Mouse (Mus musculus): ENCODE measurements at regions not wholly inside any gene's neighbourhood (a gene's known extent, or its start where the extent isn't known, plus 50 kb on each side); places are given as distances from the start of the nearest gene placed in this dataset.

DNA sequence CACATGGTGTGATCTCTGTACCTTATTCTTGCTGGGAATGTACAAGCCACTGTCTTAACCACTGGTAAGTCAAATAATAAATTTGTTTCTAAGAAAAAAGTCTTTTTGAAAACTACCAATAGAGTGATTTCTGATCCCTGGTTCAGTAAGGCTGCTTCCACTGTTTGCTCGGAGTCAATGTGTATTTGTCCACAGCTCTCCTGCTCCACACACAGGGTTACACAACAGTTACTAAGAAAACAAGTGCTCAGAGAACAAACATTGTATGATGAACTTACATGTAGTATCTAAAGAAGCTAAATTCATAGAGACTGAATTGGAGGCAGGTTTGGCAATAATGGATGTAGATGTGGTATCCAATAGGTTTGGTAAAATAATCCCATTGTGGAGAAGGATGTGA, 751.4 kb downstream of the 1700064H15Rik start:
- 98% methylated on average over 1 of the region's 1 CpGs for WGBS
- ATAC-seq (ENCODE audit: insufficient read depth, low FRiP score, low TSS enrichment) (no peak), DNase-seq (ENCODE audit: low spot score) (no peak)
- no peaks in the 10 kb centered on the region for H3K36me3 ChIP-seq (ENCODE audit: control insufficient read depth, insufficient read depth, low read length)
- no peak overlapping the region for H3K4me2 ChIP-seq (ENCODE audit: low read depth)
- H3K27me3 ChIP-seq (ENCODE audit: control insufficient read depth, insufficient read depth, low read length), result no peaks in the 10 kb centered on the region
- no peak overlapping the region for H3K4me3 ChIP-seq (ENCODE audit: low read depth, low read length)
- no peak overlapping the region for H3K9ac ChIP-seq (ENCODE audit: low read length)
- H3K4me1 ChIP-seq (ENCODE audit: control insufficient read depth, insufficient read depth, low read length), result no peaks in the 10 kb centered on the region
- no peaks in the 10 kb centered on the region for H3K9me3 ChIP-seq (ENCODE audit: control insufficient read depth, low read length)
- H3K27ac ChIP-seq (ENCODE audit: low read depth, low read length), result no peak overlapping the region

GRCm38 (mm10) chr3:18877572-18877971, 750.9 kb downstream of the 1700064H15Rik start:
- no peak for DNase-seq (ENCODE audit: low spot score)
- Histone ChIP-seq H3K36me3 (ENCODE audit: control insufficient read depth, insufficient read depth, low read length) (no peaks in the 10 kb centered on the region), H3K9ac (ENCODE audit: low read length) (no peak overlapping the region), H3K27ac (ENCODE audit: low read depth, low read length) (no peak overlapping the region), H3K9me3 (ENCODE audit: control insufficient read depth, low read length) (no peaks in the 10 kb centered on the region), H3K4me1 (ENCODE audit: control insufficient read depth, insufficient read depth, low read length) (no peaks in the 10 kb centered on the region), H3K4me3 (ENCODE audit: low read depth, low read length) (no peak overlapping the region), H3K27me3 (ENCODE audit: control insufficient read depth, insufficient read depth, low read length) (no peaks in the 10 kb centered on the region), H3K4me2 (ENCODE audit: low read depth) (no peak overlapping the region)
- 76% methylated on average over 3 of the region's 3 CpGs for WGBS
- ATAC-seq (ENCODE audit: insufficient read depth, low FRiP score, low TSS enrichment), result no peak

GRCm38 (mm10) chr3:18881186-18881585, 747.3 kb downstream of the 1700064H15Rik start:
- Histone ChIP-seq H3K4me3 (ENCODE audit: low read depth, low read length) (no peak overlapping the region), H3K4me1 (ENCODE audit: control insufficient read depth, insufficient read depth, low read length) (no peaks in the 10 kb centered on the region), H3K4me2 (ENCODE audit: low read depth) (no peak overlapping the region), H3K9me3 (ENCODE audit: control insufficient read depth, low read length) (no peaks in the 10 kb centered on the region), H3K36me3 (ENCODE audit: control insufficient read depth, insufficient read depth, low read length) (no peaks in the 10 kb centered on the region), H3K27me3 (ENCODE audit: control insufficient read depth, insufficient read depth, low read length) (no peaks in the 10 kb centered on the region), H3K9ac (ENCODE audit: low read length) (no peak overlapping the region), H3K27ac (ENCODE audit: low read depth, low read length) (no peak overlapping the region)
- DNase-seq (ENCODE audit: low spot score) (no peak), ATAC-seq (ENCODE audit: insufficient read depth, low FRiP score, low TSS enrichment) (no peak)
- 83% methylated on average over 2 of the region's 2 CpGs for WGBS

DNA sequence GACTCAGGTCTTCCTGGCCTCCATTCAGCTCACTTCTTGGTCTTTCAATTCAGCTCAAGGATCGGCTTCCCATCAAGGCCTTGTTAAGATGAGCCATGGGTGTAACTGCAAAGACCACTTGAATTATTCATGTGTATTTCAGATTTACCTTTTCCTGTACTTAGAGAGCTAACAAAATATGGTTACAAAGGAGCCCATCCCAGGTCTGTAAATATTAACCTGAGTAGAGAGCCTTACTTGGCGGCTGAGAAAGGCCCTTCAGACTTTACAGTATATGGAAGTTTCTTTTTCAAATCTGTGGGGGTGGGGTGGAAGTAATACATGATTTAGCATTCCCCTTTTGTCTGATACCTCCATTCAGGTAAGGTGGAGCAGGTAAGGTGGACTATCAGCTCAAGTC, 735.7 kb downstream of the 1700064H15Rik start:
- Histone ChIP-seq H3K4me2 (ENCODE audit: low read depth) (no peak overlapping the region), H3K9me3 (ENCODE audit: control insufficient read depth, low read length) (no peaks in the 10 kb centered on the region), H3K4me3 (ENCODE audit: low read depth, low read length) (no peak overlapping the region), H3K4me1 (ENCODE audit: control insufficient read depth, insufficient read depth, low read length) (no peaks in the 10 kb centered on the region), H3K27ac (ENCODE audit: low read depth, low read length) (no peak overlapping the region), H3K27me3 (ENCODE audit: control insufficient read depth, insufficient read depth, low read length) (no peaks in the 10 kb centered on the region), H3K36me3 (ENCODE audit: control insufficient read depth, insufficient read depth, low read length) (no peaks in the 10 kb centered on the region), H3K9ac (ENCODE audit: low read length) (no peak overlapping the region)
- ATAC-seq (ENCODE audit: insufficient read depth, low FRiP score, low TSS enrichment) (no peak), DNase-seq (ENCODE audit: low spot score) (no peak)
- WGBS, result 85% methylated on average over 2 of the region's 2 CpGs

DNA sequence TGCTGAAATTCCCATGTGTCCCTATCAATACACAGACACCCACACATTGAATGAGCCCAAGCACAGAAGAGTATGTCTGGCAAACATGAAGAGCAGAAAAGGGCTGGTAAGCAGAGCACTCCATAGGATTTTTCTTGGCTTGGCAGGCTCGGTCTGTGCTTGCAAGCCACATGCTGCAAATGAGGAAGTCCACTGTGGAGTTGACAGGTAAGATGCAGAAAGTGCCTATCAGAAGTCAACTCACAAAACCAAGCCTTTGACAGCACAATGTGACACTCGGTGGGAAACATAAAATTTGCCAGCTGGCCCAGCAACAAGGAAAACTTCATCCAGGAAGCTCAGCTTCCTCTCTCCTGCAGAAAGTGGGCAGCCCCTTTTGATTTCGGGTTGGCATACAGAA, 722.7 kb downstream of the 1700064H15Rik start:
- Histone ChIP-seq H3K4me1 (ENCODE audit: control insufficient read depth, insufficient read depth, low read length) (no peaks in the 10 kb centered on the region), H3K4me2 (ENCODE audit: low read depth) (no peak overlapping the region), H3K27ac (ENCODE audit: low read depth, low read length) (no peak overlapping the region), H3K36me3 (ENCODE audit: control insufficient read depth, insufficient read depth, low read length) (no peaks in the 10 kb centered on the region), H3K4me3 (ENCODE audit: low read depth, low read length) (no peak overlapping the region), H3K9me3 (ENCODE audit: control insufficient read depth, low read length) (no peaks in the 10 kb centered on the region), H3K27me3 (ENCODE audit: control insufficient read depth, insufficient read depth, low read length) (no peaks in the 10 kb centered on the region), H3K9ac (ENCODE audit: low read length) (no peak overlapping the region)
- ATAC-seq (ENCODE audit: insufficient read depth, low FRiP score, low TSS enrichment) (no peak), DNase-seq (ENCODE audit: low spot score) (no peak)
- WGBS, result 80% methylated on average over 3 of the region's 3 CpGs

GRCm38 (mm10) chr3:18906210-18906609, 722.3 kb downstream of the 1700064H15Rik start:
- Histone ChIP-seq H3K4me3 (ENCODE audit: low read depth, low read length) (no peak overlapping the region), H3K9me3 (ENCODE audit: control insufficient read depth, low read length) (no peaks in the 10 kb centered on the region), H3K27me3 (ENCODE audit: control insufficient read depth, insufficient read depth, low read length) (no peaks in the 10 kb centered on the region), H3K27ac (ENCODE audit: low read depth, low read length) (no peak overlapping the region), H3K4me2 (ENCODE audit: low read depth) (no peak overlapping the region), H3K4me1 (ENCODE audit: control insufficient read depth, insufficient read depth, low read length) (no peaks in the 10 kb centered on the region), H3K9ac (ENCODE audit: low read length) (no peak overlapping the region), H3K36me3 (ENCODE audit: control insufficient read depth, insufficient read depth, low read length) (no peaks in the 10 kb centered on the region)
- DNase-seq (ENCODE audit: low spot score) (no peak), ATAC-seq (ENCODE audit: insufficient read depth, low FRiP score, low TSS enrichment) (no peak)
- 74% methylated on average over 5 of the region's 5 CpGs for WGBS

- no peak overlapping the region for H3K4me3 ChIP-seq (ENCODE audit: low read depth, low read length)
- H3K36me3 ChIP-seq (ENCODE audit: control insufficient read depth, insufficient read depth, low read length), result no peaks in the 10 kb centered on the region
- H3K9me3 ChIP-seq (ENCODE audit: control insufficient read depth, low read length), result no peaks in the 10 kb centered on the region
- WGBS, result 85% methylated on average over 1 of the region's 1 CpGs
- no peak overlapping the region for H3K4me2 ChIP-seq (ENCODE audit: low read depth)
- H3K27ac ChIP-seq (ENCODE audit: low read depth, low read length), result no peak overlapping the region
- no peak overlapping the region for H3K9ac ChIP-seq (ENCODE audit: low read length)
- H3K4me1 ChIP-seq (ENCODE audit: control insufficient read depth, insufficient read depth, low read length), result no peaks in the 10 kb centered on the region
- no peaks in the 10 kb centered on the region for H3K27me3 ChIP-seq (ENCODE audit: control insufficient read depth, insufficient read depth, low read length)
- ATAC-seq (ENCODE audit: insufficient read depth, low FRiP score, low TSS enrichment) (no peak), DNase-seq (ENCODE audit: low spot score) (no peak)
Observed at GRCm38 (mm10) chr3:18908737-18909136, 719.7 kb downstream of the 1700064H15Rik start.

DNA sequence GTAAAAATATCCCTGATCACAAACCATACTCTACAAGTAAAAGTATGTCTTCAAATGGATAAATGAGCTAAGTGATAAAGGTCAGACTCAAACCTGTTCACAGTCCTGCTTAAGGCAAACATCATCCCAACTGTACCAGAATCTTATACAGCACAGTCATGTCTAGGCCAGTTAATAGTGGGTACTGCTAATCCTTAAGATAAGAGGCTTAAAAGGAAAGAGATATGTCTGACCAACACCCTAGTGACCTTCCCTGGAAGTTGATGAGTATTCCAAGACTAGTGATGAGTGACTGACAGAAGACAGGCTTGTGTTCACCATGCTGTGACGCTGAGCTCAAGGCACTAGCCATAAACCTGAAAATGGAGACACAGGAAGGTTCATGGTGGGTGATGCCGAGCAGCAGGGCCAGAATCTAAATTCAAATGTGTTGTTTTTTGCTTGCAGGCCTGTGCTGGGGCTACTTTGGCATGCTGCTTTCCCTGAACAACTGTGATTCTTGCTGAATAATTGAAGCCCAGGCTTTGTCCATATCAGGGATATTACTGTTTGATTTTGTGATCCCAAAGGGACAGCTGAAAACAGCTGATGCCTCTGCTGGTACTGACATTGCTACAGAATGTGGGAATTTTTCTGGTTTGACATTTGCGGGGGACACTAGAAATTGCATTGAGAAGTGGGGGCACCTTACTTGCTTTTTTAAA, 699.9 kb downstream of the 1700064H15Rik start:
- Histone ChIP-seq H3K4me3 (ENCODE audit: low read depth, low read length) (no peak overlapping the region), H3K27me3 (ENCODE audit: control insufficient read depth, insufficient read depth, low read length) (no peaks in the 10 kb centered on the region), H3K27ac (ENCODE audit: low read depth, low read length) (no peak overlapping the region), H3K9me3 (ENCODE audit: control insufficient read depth, low read length) (no peaks in the 10 kb centered on the region), H3K4me2 (ENCODE audit: low read depth) (no peak overlapping the region), H3K36me3 (ENCODE audit: control insufficient read depth, insufficient read depth, low read length) (no peaks in the 10 kb centered on the region), H3K9ac (ENCODE audit: low read length) (no peak overlapping the region), H3K4me1 (ENCODE audit: control insufficient read depth, insufficient read depth, low read length) (no peaks in the 10 kb centered on the region)
- no peak for ATAC-seq (ENCODE audit: insufficient read depth, low FRiP score, low TSS enrichment)
- WGBS, result 78% methylated on average over 3 of the region's 3 CpGs
- no peak for DNase-seq (ENCODE audit: low spot score)

GRCm38 (mm10) chr3:18929105-18929492, 699.4 kb downstream of the 1700064H15Rik start:
- no peak overlapping the region for H3K9ac ChIP-seq (ENCODE audit: low read length)
- no peak overlapping the region for H3K4me2 ChIP-seq (ENCODE audit: low read depth)
- WGBS, result 82% methylated on average over 3 of the region's 3 CpGs
- ATAC-seq (ENCODE audit: insufficient read depth, low FRiP score, low TSS enrichment) (no peak), DNase-seq (ENCODE audit: low spot score) (no peak)
- H3K9me3 ChIP-seq (ENCODE audit: control insufficient read depth, low read length), result no peaks in the 10 kb centered on the region
- H3K4me3 ChIP-seq (ENCODE audit: low read depth, low read length), result no peak overlapping the region
- H3K4me1 ChIP-seq (ENCODE audit: control insufficient read depth, insufficient read depth, low read length), result no peaks in the 10 kb centered on the region
- H3K36me3 ChIP-seq (ENCODE audit: control insufficient read depth, insufficient read depth, low read length), result no peaks in the 10 kb centered on the region
- H3K27ac ChIP-seq (ENCODE audit: low read depth, low read length), result no peak overlapping the region
- no peaks in the 10 kb centered on the region for H3K27me3 ChIP-seq (ENCODE audit: control insufficient read depth, insufficient read depth, low read length)

All from neural tube, embryonic 11.5 days (tissue).